Mouse (Mus musculus): ENCODE results near the gene Gapvd1. TPM values are rescaled to one million over a fixed set of nuclear protein-coding genes. Genes with fewer than 3 reads are reported as not detected.

Gene Gapvd1
- 18.1 and 21.0 TPM in 2 replicates for polyA plus RNA-seq (2012)

GRCm38 (mm10) chr2:34754551-34755358 lies at the start of gene Gapvd1:
TSS of gene Gapvd1 (minus strand) at chr2:34755232.

GRCm38 (mm10) chr2:34799357-34800256 lies 44.6 kb upstream of the Gapvd1 start, which contains the start of gene Rabepk:
TSS of gene Rabepk (minus strand) at chr2:34799912.

GRCm38 (mm10) chr2:34771368-34772226 lies 16.6 kb upstream of the Gapvd1 start, which contains the start of gene Hspa5:
TSS of gene Hspa5 (plus strand) at chr2:34771970.

Other genes starting within 250 kb of the Gapvd1 start
- gene Hspa5, start 16.7 kb upstream of the Gapvd1 start, polyA plus RNA-seq (2012) = 356 and 397 TPM in 2 replicates
- 9.7 and 13.2 TPM in 2 replicates for gene Rabepk, start 44.7 kb upstream of the Gapvd1 start, polyA plus RNA-seq (2012)
- gene Fbxw2, start 71.1 kb upstream of the Gapvd1 start, polyA plus RNA-seq (2012) = 29.8 and 34.2 TPM in 2 replicates
- gene Gm34653, start 77.8 kb upstream of the Gapvd1 start, polyA plus RNA-seq (2012) = not detected in 2 replicates
- 0.02 TPM in 1 of 2 replicates, not detected in the other for gene Cutal, start 119.2 kb upstream of the Gapvd1 start, polyA plus RNA-seq (2012)
- 5.7 and 5.9 TPM in 2 replicates for gene Psmd5, start 119.7 kb upstream of the Gapvd1 start, polyA plus RNA-seq (2012)
- gene Phf19, start 158.8 kb upstream of the Gapvd1 start, polyA plus RNA-seq (2012) = 14.0 and 15.3 TPM in 2 replicates
- gene Traf1, start 206.5 kb upstream of the Gapvd1 start, polyA plus RNA-seq (2012) = 1.8 and 2.4 TPM in 2 replicates

All from megakaryocyte-erythroid progenitor cell, adult 5 weeks (primary cell).